Mouse (Mus musculus): ENCODE results near the gene 2410004B18Rik.

2410004B18Rik gene

DNA sequence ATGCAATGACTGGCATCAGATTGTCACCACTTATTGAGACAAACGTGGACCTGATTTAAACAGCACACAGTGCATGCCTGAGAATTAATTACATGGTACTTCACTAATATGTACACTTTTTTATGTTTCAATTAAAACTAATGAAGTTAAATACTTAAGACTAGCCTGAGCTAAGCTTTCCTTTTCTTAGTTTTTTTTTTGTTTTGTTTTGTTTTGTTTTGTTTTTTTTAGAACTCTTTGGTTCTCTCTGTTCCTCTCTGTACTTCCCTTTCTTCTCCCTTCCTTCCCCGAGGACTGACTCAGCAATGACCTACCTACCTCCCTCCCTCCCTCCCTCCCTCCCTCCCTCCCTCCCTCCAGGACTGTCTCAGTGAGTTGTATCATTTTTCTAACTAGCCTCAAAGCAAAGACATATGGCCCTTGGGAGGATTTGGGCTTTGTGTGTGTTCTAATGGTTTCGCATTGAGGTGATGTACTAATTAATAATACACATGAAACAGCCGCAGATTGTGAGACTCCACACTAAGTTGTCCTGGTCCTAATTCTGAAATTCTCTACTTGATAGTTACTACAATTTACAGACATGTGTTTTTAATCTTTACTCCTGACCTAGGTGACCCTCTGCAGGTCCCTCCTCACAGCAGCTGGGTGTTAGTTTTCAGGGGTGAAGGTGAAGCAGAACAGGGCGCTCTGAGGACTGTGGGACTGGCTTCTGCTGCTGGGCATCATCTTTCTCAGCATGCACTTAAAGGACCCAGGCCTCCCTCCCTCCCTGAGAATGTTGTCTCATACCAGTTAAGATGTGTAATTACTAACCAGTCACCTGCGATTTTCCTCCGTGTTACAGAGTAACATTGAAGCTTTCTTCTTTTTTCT, 8.1 kb upstream of the 2410004B18Rik start:
- DNase-seq = no peak

DNA sequence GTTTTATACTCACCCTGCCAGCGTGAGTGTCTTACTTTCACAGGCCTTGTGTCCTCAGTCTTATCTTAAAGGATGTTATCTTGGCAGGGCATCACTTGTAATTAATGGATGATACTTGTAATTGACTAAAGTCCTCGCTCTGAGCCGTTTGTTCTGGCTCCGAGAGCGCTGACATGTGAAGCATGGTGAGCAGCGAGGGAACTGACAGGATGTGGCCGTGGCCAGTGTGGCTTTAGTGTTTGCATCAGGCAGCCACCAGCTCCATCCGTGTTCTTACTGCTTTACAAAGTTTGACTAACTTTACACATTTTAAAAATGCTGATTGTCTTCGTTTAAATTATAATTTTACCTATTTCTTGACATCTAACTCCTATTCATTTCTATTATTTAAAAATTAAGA, 4.0 kb upstream of the 2410004B18Rik start:
- no peak for DNase-seq

DNA sequence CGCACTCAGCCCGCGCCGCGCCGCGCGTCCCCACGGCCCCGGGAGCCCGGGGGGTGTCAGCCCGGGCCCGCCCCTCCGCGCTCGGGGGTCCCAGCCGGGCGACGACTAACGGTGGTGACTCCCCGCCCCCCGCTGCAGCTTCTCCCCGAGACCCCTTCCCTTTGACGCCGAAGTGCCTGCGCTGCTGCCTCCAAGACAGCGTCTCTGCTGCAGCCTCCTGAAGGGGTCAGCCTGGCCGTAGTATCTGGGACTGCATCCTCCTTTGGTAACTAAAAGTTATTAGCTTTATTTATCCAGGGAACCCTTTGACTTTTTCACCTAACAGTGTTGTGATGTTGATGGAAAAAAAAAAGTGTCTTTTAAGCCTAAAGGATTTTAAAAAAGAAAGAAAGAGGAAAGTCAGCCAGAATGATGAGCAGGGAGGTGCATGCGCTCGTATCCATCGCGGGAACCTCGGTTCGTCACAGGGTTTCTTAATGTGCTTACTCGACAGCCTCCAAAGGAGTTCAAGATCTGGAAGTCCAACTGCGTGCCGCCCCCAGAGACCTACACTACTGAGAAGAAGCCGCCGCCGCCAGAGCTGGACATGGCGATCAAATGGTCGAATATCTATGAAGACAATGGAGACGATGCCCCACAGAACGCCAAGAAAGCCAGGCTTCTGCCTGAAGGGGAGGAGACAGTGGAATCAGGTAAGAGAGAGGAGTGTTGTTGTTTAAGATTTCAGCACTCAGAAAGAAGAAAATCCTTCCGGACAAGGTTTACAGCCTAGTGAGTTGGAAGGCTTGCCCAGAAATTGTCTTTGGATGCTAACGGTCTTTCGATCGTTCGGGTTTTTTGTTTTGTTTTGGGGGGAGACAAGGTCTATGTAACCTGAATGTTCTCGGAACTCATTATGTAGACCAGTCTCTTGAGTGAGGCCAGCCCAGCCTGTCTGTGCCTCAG, 863 bp downstream of the 2410004B18Rik start:
- DNase-seq = peak in 1 of 2 experiments; percentile 20

DNA sequence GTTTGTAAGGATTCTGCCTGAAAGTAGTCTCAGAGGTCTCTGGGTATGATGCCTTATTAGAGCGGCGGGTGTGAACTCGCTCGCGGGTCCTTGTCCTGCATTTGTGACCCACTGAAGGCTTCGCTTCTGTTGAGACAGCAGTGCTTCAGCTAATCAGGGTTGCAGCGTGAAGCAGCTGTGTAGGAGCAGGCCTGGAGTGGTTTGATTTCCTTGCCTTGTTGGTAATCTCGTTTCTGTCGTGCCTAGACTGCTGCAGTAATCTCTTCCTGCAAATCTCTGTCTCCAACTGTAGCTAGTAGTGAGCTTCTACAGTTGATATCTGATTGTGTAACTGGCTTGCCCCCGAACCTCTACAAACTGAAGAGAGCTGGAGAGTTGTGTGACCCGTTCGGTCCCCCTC, 1.6 kb downstream of the 2410004B18Rik start:
- no peak for DNase-seq

DNA sequence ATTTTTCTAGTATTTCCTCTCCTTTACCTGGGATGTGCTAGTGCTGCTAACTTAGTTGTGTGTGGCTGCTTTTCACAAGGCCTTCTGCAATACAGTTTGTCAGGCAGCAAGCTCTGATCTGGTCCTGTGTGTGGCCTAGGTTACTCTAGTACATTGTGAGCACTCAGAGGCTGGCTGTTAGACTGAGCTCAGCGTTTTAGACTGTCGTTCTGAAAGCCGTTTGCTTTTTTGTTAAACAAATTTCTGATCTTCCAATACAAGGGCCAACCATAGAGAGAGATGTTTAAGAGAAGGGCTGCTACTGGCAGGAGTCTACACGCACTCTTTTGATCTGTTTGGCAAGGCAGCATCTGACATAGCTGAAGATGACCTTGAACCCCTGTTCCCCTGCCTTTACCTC, 2.2 kb downstream of the 2410004B18Rik start:
- DNase-seq = no peak

DNA sequence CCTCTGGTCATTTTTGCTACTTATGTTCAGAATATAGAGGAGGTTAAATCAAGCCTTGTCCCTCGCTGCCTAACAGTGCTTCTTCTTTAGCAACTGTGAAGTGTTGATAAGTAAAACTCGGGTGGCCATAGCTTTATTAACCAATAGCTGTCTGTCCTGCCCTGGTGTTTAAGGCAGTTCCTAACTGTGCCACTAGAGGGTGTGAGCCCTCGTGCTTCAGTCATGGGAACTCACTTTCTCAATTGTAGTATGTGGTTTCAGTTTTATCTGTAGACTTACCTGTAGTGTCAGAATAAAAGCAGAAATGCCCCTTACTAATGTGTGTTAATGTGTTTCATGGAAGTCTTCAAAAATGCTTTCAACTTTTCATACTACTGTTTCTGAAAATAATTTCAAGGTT, 4.2 kb downstream of the 2410004B18Rik start:
- DNase-seq = peak; percentile 88 to 90

DNA sequence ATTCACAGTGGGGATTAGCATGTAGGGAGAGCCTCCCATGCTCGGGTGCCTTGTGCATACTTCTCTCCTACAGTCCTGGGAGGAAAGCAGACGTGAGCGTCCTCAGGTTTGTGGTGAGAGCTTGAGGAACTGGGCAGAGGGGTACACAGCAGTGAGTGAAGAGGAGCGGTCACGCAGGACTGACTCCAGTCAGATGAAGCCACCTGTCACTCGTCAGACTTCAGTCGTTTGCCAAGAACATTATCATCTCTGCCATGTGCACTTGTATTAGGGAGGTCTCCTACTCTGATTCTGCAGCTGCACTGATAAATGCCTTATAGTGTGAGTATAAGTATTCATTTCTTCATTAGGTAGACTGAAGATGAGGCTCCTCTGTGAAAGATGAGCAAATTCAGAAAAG, 6.5 kb downstream of the 2410004B18Rik start:
- no peak for DNase-seq

DNA sequence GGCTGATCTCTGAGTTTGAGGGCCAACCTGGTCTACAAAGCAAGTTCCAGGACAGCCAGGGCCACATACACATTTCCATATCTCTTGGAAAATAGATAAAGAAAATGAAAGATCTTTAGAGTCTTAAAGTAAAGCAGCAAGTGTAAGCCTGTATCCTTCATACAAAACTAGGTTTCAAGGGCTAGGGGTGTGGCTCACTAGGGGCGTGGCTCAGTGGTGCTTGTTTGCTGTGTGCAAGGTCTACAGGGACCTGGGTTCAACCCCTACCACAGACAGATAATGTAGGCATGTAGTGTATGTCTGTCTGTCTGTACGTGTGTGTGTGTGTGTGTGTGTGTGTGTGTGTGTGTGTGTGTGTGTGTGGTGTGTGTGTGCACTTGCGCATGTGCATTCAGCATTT, 8.1 kb downstream of the 2410004B18Rik start:
- DNase-seq = no peak

DNA sequence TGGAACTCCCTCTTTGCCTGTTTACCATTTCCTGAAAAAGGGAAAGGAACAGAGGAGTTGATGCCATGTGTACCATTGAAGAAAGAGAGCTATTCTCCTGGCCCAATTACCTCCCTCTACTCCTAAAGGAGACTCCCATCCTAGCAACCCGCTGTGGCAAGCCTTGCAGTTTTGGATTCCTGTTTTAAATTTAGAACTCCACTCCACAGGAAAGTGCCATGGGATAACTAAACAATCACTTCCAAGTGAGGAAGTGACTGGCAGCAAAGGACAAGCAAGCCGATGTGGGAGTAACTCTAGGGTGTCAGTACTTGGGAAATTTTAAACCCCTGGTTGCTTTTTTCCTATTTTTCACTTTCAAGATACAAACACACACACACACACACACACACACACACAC, 8.8 kb downstream of the 2410004B18Rik start:
- DNase-seq = no peak

DNA sequence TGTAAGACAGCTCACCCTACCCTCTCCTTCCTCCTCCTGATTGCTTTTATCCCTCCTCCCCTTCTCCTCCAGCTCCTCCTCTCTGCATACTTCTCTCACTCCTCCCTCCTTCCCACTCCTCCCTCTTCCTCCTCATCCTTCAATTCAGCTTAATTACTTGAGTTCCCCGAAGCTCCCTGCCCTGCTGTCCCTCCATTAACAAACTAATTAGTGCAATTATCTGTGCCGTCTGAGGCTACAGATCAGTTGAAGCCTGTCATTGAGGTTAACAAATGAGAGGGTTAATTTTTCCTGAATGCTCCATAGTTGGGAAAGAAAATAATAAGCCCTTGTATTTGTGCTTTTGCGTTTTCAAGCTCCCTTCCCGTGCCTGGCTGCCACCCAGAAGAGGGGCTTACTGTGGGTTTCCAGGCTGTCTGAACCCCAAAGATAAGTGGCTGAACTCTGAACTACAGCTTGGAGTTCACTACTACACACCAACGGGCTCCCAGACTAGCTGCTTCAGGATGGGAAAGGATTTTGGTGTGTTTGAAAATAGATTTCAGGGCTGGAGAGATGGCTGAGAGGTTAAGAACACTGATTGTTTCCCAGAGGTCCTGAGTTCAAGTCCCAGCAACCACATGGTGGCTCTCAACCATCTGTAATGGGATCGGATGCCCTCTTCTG, 9.9 kb downstream of the 2410004B18Rik start:
- DNase-seq = no peak

DNA sequence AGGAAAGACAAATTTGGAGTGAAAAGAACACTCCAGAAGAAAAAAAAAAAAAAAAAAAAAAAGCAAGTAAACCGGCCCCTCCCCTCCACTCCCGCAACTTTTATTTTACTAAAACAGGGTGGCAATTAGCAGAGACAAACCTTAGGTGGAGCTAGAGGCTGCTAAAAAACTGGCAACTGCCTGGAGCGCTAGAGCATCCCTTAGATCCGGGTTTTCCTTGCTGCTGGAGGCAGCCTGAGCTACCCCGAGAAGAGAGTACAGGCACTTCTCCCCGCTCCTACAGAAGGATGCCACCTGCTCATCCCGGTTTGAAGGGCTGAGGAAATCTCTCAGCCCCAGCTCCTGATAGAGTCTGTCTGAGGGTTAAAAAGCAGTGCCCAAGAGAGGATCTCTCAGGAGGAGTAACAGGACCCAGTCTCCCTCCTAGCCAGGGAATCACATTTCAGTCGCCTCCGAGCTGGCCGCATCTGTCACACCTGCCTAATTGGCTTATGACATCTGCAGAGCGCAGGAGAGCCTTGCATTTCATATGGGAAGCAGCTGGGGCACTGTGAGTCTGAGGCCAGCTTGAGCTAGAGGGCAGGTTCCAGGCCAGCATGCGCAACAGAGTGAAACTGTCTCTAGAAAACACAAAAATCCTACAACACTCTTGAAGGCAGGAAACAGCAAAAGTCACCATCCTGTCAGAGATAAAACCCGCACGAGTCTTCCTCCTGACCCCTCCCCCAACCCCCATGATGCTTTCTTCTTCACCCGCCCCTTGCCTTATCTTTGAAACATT, 12.4 kb downstream of the 2410004B18Rik start:
- DNase-seq = peak; percentile 13 to 21

DNA sequence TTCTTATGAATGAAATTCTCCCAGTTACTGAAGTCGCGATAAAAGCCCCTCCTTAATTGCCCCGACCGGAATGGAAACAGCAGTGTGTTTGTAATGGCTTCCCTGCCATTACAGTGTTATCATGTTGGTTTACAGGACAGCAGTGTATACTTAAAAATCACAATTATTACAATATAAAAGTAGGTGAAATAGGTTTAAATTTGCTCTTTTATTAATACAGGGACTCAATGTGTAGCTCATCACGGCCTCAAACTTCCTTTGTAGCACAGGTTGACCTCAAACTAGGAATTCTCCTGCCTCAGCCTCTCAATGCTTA, 13.0 kb downstream of the 2410004B18Rik start:
- DNase-seq = no peak

DNA sequence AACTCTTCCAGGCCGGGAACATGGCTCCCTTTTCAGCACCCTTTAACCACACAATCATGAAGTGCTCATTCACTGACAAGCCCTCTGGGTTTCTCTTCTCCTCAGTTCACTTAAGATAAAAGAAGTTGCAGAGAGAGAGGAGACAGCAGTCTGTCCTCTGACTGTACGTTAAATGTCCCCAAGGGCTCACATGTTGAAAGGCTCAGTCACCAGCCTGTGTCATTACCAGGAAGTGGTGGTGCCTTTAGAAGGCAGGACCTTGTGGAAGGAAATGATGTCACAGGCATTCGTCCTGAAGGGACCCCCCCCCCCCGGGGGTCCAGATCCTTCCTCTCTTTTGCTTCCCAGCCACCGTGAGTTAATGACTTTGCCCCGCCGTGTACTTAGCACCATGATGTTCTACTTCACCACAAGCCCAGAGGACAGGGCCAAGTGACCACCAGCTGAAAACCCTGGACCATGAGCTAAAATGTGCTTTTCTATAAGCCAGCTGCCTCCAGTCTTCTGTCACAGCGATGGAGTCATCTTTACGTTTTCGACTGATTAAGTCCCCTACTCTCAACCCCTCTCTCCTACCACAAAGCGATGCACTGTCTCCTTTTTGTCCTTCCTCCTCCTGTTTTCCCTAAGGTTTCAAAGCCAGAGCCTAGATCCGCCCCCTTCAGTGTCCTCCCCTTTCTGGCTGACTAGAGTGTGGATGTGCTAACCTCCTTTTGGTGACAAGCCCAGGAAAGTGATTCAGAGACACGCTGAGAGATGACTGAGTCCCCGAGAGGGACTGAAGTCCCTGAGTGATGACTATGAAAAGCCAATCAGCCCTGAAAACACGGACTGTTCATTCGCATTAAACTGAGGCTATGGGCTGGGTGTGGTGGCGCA, 13.7 kb downstream of the 2410004B18Rik start:
- DNase-seq = peak in 1 of 2 experiments; percentile 24

DNA sequence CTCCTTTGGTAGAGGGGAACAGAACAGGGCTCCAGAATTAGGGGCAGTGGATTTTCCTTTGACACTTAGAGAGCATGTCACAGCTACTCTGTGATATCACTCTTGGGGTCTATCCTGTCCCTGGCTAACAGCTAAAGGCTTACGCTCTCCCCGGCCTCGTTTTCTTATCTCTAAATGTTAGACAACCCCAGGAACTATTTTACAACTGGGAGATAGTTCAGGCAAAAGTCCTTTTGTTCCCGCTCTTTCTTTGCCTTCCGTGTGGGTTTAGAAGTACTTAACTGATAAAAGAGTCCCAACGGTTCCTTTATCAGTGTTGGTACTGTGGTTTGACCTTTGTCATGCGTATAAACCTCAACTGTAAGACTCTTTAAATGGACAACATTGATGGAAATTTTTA, 15.1 kb downstream of the 2410004B18Rik start:
- no peak for DNase-seq

DNA sequence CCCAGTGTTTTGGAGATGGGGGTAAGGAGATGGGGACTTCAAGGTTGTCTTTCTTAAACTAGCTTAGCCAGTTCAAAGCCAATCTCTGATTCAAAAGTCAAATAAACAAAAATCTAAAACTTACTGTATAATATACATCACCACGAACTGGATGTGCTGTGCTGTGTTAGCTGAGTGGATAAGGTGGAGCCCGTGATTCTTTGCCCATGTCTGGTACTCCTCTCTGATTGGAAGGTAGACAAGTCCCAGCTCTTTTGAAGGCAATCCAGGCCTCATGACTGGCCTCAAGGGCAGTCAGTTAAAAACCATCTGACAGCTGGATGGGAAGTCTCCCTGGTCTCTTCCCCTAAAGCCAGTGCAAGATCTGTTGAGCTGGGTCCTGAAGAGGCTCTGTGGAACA, 15.6 kb downstream of the 2410004B18Rik start:
- no peak for DNase-seq

DNA sequence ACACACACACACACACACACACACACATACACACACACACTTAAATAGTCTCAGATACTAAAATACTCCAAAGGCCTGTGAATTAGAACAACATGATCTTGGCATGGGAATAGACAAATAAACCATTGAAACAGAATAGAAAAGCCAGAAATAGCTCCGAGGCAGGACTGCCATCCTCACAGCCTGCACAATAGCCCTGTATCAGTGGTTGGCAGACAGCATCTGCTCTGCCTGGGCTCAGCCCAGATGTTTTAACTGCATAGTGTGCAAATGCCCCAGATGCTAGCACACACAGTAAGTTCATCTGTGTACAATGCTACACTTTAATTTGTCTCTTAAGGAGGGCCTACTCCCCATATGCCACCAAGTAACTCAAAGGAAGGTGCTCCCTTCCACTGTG, 22.0 kb downstream of the 2410004B18Rik start:
- DNase-seq = no peak

DNA sequence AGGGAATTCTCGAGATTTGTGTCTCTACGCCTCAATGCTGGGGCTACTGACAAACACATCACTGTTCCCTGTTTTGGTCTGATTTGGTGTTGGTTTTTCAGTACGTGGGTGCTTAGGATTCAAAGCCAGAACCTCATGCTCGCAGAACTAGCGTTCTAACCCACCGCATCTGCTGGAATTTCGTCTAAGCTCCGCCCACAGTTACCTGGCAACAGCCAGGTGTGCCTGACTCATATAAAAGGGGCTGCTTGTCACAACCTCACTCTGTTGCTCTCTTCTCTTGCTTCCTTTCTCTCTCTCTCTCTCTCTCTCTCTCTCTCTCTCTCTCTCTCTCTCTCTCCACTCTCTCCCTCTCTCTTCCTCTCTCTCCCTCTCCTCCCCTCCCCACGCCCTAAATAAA, 24.6 kb downstream of the 2410004B18Rik start:
- no peak for DNase-seq

DNA sequence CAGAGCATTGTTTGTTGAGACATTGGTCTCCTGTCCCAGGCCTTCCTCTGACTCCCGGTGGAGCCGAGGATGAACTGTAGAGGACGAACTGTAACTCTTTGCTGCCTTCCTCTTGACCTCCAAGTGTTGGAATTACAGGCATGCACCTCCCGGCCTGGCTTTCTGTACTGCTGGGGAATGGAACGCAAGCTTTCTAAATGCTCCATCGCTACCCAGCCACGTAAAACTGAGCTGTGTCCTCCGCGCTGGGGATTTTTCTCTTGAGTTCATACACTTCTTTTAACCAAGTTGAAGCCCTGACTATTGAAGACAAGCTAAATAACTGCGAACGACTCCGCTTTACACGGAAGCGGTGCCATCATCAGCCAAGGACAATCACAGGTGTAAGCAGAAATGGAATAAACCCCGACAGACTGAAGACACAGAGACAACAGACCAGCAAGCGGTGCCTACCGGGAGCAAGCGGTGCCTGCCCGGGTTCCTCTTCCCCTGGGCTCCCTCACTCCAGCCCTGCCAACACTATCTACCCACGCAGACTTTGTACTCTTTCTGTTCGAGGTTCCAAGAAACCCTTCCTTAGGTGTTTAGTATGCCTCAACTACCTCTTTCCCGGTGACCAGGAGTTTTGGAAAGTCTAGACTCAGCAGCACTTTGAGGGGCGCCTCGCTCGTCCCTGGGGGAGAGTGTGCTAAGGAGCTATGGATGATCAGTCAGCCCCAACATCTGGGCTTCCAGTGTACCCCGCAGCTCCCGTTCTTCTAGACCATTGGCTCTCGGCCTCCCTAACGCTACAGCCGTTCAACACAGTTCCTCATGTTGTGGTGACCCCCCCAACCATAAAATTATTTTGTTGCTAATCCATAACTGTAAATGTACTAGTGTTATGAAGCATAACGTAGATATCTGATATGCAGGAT, 25.5 kb downstream of the 2410004B18Rik start:
- DNase-seq = no peak

DNA sequence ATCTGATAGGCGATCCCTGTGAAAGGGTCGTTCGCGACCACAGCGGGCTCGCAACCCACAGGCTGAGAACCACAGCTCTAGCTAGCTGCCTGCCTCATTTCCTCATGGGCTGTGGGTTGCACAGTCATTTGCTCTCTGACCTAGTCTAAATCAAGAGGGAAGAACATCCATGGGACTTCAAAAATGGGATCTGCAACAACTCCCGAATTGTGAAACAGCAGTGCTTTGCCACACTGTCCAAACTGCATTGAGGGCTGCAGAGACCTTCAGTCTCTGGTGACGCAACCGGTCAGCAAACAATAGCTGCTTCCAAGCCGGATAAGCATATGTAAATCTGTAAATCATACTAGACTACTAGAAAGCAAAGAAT, 26.2 kb downstream of the 2410004B18Rik start:
- DNase-seq = no peak

DNA sequence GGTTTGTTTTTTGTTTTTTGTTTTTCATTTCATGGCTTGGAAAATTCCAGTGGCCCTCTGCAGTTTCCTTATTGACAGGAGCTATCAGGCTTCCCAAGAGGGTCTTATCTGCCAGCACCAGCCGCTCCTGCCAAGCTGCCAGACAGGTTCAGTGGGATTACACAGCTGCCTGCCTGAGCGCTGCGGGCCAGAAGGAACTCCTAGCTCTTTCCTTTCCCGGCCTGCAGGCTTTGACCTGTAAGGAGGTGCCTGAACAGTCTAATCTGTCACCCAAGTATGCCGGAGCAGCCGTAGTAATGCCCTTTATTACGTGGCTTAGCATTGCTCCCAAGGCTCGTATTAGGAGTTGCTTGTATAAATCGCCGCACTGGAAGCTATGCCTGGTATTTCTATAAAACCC, 26.7 kb downstream of the 2410004B18Rik start:
- no peak for DNase-seq
